Mouse (Mus musculus): ENCODE results near the gene Gas6.
A peak's percentile ranks its signal among the peaks of the same experiment; 100 is the strongest.

Gene Gas6

GRCm38 (mm10) chr8:13461843-13462242 is 32.4 kb downstream of the Gas6 start:
- DNase-seq (ENCODE audit: low read depth, low spot score): peak; percentile 60

DNA sequence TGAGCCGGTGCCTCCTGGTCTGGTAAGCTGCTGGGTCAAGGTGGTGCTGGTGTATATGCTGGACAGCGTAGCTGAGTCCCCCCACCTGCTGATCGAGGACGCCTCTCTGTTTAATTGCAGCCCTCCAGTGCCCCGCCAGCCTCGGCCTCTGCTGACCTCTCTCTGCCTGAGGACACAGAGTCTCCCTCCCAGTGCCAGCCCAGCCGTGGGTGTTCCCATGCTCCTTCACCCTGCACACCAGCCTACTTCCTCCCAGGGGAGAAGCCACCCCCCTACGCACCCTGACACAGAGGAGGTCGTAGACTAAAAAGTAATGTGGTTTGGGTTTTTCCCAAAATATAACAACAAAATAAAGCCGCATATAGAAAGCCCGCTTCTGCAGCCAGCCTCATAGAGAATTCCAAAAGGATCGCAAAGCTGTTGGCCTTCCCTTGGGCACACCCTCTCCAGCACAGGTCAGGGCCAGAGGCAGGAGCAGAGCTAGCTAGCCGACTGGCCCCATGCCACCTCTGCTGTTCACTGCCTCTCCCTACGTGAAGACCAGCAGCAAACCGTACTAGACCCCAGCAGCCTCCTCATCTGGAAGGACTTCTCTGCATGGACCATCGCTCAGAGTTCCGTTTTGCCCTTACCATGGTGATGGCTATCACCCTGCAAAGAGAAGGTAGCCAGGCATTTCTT is 33.1 kb downstream of the Gas6 start:
- DNase-seq (ENCODE audit: low read depth, low spot score): no peak

DNA sequence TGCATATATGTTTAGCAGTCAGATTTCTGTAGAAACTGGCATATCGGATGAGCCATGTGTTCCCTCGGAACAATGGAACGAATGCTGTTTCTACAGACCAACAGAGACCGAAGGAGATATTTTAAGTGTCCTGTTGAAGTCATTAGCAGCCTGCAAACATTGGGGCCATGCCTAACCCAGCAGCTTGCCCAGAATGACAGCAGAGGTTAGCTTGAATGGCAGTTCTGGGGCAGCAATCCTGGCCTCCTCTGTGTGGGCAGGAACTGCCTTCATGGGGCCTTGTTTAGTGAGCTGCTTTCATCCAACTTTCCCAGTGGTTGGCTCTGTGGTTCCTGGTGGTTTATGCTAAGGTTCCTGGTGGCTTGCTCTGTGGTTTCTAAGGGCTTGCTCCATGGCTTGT is 34.9 kb downstream of the Gas6 start:
- DNase-seq (ENCODE audit: low read depth, low spot score): no peak

DNA sequence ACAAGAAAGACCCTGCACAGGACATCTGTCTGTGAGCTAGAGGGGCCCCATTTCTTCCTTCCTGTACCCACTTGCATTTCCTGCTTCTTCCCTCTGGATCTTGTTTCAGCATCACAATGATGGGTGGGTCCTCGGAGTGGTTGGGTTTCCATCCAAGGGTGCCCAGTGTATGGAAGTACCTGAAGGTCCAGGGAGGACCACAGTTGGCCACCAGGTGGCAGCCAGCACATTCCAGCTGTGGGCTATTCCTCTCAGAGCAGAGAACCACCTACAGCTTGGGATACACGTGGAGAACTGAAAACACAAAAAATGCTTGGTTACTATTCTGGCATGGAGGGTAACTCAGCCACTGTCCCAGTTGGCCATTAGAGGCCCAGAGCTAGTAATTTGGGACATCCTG is 39.0 kb downstream of the Gas6 start:
- DNase-seq (ENCODE audit: low read depth, low spot score): peak; percentile 27

DNA sequence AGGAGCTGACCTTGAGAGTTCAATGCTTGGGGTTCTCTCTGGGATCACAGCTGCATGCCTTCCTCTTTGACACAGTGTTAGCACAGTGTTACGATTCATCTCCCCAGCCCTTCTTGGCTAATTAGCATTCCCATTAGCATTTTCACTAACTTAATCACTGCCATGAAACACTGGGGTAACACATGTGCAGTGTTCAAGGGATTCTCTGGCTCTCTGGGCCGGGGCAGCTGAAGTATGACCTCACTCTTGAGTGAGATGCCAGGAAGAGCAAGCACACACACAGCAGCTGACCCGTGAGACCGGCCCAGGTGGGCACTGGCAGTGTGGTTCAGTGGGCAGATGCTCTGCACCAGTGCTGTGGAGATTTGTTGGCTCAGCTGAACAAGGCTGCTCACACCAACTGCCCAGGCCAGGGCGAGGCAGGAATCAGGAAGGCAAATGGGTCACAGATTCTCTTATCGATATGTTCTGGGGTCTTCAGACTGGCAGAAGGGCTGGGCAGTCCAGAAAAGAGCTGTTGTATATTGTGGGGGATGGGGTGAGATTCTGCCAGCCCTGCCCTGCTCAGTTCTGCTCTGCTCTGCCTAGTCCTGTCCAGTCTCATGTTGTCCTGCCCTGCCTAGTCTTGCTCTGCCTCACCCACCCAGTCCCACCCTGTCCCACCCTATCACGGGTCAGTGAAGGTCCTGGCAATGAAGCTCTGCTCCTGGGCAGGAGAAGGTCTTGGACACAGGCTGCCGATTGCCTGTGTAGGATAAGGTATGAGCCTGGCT is 39.8 kb downstream of the Gas6 start:
- no peak for DNase-seq (ENCODE audit: low read depth, low spot score)

GRCm38 (mm10) chr8:13451747-13452277 is 42.5 kb downstream of the Gas6 start:
- no peak for DNase-seq (ENCODE audit: low read depth, low spot score)

GRCm38 (mm10) chr8:13448145-13448544 is 46.1 kb downstream of the Gas6 start:
- DNase-seq (ENCODE audit: low read depth, low spot score): peak; percentile 29

DNA sequence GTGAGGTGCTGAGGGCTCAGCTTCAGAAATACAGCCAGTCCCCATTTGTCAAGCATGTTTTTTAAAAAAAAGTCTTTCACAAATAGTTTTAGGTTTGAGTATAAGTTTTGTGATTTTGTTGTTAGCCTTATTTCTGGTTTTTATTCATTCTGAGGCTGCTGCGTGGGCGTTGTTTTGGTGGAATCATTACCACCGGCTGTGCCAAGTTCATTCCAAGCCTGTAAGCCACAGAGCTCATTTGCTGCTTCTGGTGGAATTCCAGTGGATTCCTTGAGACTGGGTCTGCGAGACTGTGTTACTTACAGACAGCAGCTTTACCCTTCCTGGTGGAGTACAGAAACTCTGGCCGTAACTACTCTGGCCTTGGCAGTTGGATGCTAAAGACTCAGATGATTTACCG is 47.8 kb downstream of the Gas6 start:
- DNase-seq (ENCODE audit: low read depth, low spot score): no peak

- DNase-seq (ENCODE audit: low read depth, low spot score): no peak
Observed at GRCm38 (mm10) chr8:13442152-13442551, 52.1 kb downstream of the Gas6 start.

GRCm38 (mm10) chr8:13437531-13437930 is 56.8 kb downstream of the Gas6 start:
- no peak for DNase-seq (ENCODE audit: low read depth, low spot score)

GRCm38 (mm10) chr8:13436052-13436451 is 58.2 kb downstream of the Gas6 start:
- no peak for DNase-seq (ENCODE audit: low read depth, low spot score)

GRCm38 (mm10) chr8:13434889-13435288 is 59.4 kb downstream of the Gas6 start, which contains the start of gene Tmem255b:
Gene Tmem255b, plus strand, starts transcription at chr8:13435189.
- DNase-seq (ENCODE audit: low read depth, low spot score): no peak

GRCm38 (mm10) chr8:13433130-13433529 is 61.2 kb downstream of the Gas6 start:
- DNase-seq (ENCODE audit: low read depth, low spot score): no peak

DNA sequence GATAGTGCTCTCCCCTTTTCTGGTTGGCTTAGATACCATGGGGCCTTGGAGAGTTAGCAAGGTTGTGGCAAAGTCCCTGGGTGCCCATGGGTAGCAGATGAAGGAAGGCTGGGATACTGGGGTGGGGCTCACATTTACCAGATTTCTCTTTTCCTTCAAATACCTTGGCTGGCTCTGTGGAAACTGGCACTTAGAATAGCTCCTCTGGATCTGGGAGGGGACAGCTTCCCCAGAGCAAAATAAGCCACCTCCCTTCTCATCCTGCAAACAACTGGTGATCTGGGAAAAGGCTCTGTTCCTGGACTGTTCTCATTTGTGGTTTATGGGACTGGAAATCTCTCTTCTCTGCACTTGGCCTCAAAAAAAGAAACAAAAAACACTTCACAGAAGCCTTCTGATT is 63.4 kb downstream of the Gas6 start:
- DNase-seq (ENCODE audit: low read depth, low spot score): no peak

GRCm38 (mm10) chr8:13430412-13430811 is 63.9 kb downstream of the Gas6 start:
- DNase-seq (ENCODE audit: low read depth, low spot score): no peak

GRCm38 (mm10) chr8:13428156-13428555 is 66.1 kb downstream of the Gas6 start:
- DNase-seq (ENCODE audit: low read depth, low spot score): peak; percentile 5

- no peak for DNase-seq (ENCODE audit: low read depth, low spot score)
Observed at GRCm38 (mm10) chr8:13427351-13427750, 66.9 kb downstream of the Gas6 start.

- no peak for DNase-seq (ENCODE audit: low read depth, low spot score)
Observed at GRCm38 (mm10) chr8:13420970-13421369, 73.3 kb downstream of the Gas6 start.

- no peak for DNase-seq (ENCODE audit: low read depth, low spot score)
Observed at GRCm38 (mm10) chr8:13419111-13419639, 75.1 kb downstream of the Gas6 start.

DNA sequence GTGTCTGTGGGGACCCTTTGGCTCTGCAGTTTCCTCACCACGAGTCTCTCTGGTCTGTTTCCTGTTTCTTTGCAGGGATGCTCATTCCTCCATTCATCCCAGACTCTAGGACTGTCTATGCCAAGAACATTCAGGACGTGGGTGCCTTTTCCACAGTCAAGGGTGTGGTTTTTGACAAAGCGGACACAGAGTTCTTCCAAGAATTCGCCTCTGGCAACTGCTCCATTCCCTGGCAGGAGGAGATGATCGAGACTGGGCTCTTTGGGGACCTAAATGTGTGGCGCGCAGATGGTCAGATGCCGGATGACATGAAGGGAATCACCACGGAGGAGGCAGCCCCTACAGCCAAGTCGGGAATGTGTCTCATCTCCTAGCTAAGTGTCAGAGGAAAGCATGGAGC is 78.4 kb downstream of the Gas6 start:
- DNase-seq (ENCODE audit: low read depth, low spot score): no peak
